Mouse (Mus musculus) CH12F3 (cell line): ENCODE data around the gene Rogdi.

Experiments used
- in situ Hi-C: fragments of 300-500 bp; cut with MboI; formaldehyde crosslinking; loops from 2 replicates; pipeline ENCODE4 v1.14.3; 2020; ENCODE audit warnings: low sequenced_read_pairs

The Rogdi gene

GRCm38 (mm10) chr16:4993276-4993675 lies 20.1 kb downstream of the Rogdi start:
- in situ Hi-C loops: no loop called here

GRCm38 (mm10) chr16:4984717-4985116 lies 28.6 kb downstream of the Rogdi start:
- in situ Hi-C loops: no loop called here

GRCm38 (mm10) chr16:4979755-4980380 lies 33.5 kb downstream of the Rogdi start:
- in situ Hi-C loops: no loop called here

GRCm38 (mm10) chr16:4978275-4979051 lies 34.9 kb downstream of the Rogdi start:
- in situ Hi-C loops: no loop called here

- in situ Hi-C loops: no loop called here
Observed at GRCm38 (mm10) chr16:4976180-4976579, 37.2 kb downstream of the Rogdi start.

GRCm38 (mm10) chr16:4974521-4974920 lies 38.8 kb downstream of the Rogdi start:
- in situ Hi-C loops: no loop called here

- in situ Hi-C loops: no loop called here
Observed at GRCm38 (mm10) chr16:4971626-4972025, 41.7 kb downstream of the Rogdi start.

GRCm38 (mm10) chr16:4969055-4969843 lies 44.1 kb downstream of the Rogdi start:
- in situ Hi-C loops: no loop called here

- in situ Hi-C loops: no loop called here
Observed at GRCm38 (mm10) chr16:4968426-4968825, 44.9 kb downstream of the Rogdi start.

- in situ Hi-C loops: no loop called here
Observed at GRCm38 (mm10) chr16:4965392-4966129, 47.8 kb downstream of the Rogdi start.

GRCm38 (mm10) chr16:4964731-4965391 lies 48.5 kb downstream of the Rogdi start:
- in situ Hi-C loops: no loop called here

- in situ Hi-C loops: no loop called here
Observed at GRCm38 (mm10) chr16:4963797-4964709, 49.3 kb downstream of the Rogdi start, which contains the start of gene Anks3. TSS of gene Anks3 (minus strand) at chr16:4964205.

- in situ Hi-C loops: no loop called here
Observed at GRCm38 (mm10) chr16:4963346-4963745, 50.0 kb downstream of the Rogdi start.

- in situ Hi-C loops: no loop called here
Observed at GRCm38 (mm10) chr16:4960260-4960659, 53.1 kb downstream of the Rogdi start.
